Mouse (Mus musculus) mesoderm, embryonic 11.5 days (tissue): ENCODE data around the gene Klhl24.

Experiments
- DNase-seq: peaks from one replicate; pipeline ENCODE4 v3.0.0-alpha.2; 2012; ENCODE audit warnings: low read depth, low spot score

Gene Klhl24

DNA sequence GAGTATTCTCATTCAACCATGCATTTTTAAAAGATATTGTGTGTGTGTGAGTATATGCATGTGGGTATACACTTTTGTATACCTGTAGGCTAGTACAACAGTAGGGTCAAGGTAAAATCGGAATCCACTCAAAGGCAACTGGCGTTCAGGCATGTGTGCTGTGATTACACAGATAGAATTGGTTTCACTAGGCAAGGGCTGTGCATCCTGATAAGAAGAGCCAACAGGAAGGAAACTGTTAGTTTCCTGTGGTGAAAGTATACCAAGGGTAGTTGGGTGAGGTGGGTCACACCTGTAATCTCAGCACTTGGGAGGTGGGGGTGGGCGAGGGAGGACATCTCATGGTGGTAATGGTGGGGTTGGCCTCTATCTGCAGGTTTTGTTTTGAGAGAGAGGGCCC, 47.2 kb downstream of the Klhl24 start:
- DNase-seq: no peak

DNA sequence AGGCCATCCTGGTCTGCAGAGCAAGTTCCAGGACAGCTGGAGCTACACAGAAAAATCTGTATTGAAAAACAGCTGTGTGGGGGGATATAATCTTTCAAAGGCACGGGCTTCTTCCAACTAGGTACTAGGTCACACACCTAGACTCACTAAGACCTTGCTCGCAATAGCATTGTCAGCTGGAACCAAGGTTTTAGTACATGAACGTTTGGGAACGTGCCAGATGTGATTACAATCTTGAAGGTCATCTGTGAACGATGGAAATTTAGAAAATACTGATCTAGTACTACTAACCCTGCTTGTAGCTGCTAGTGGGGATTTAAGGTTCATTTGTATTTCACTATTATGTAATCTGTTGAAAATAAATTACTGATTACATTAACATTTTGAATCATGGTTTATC, 54.6 kb downstream of the Klhl24 start:
- DNase-seq: no peak

DNA sequence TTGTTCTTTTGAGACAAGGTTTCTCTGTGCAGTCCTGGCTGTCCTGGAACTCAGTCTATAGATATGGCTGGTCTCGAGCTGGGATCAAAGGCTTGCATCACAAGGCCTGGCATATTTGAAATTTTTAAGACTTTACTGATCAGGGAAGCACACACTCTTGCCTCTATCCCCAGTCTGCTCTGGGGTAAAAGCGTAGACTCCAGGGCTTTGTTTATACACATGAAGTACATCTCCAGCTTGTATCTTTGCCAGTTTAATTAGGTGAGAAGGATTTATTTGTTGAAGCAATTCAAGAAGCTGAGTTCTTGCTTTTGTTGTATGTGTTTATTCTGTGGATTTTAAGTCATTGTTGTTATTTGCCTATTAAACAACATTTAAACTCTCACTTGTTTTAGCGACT, 56.4 kb downstream of the Klhl24 start:
- no peak for DNase-seq

DNA sequence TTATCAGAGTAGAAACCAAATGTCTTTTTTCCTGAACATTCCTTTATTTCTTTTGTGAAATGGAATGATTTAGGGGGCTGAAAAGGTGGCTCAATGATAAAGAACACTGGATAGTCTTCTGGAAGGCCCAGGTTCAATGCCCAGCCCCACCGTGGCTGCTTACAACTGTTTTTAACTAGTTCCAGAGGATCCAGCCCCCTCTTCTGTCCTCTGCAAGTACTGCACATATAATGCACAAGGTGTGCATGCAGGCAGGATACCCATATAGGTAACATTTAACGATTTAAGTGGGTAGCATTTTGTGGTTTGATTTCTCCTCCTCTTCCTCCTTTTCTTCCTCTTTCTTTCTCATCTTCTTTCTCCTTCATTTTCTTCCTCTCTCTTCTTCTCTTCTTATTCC, 62.8 kb downstream of the Klhl24 start:
- no peak for DNase-seq

DNA sequence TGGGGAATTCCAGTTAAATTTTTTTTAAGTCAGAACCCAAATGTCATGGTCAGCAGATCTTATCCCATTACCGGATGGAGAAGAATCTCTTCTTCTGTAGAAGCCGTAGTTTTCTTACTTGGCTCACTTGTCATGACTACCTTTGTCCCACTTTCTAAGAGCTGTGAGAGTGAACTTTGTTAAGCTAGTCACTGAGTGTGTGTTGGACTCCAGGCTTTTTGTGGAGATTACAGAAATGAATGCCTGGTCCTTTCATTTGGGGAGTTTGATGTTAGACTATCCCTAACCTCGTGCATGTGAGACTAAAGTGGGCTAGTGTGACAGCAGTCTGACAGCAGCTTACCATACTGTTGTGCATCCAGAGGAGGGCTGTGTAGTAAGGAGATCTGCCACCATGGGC, 71.7 kb downstream of the Klhl24 start:
- no peak for DNase-seq

DNA sequence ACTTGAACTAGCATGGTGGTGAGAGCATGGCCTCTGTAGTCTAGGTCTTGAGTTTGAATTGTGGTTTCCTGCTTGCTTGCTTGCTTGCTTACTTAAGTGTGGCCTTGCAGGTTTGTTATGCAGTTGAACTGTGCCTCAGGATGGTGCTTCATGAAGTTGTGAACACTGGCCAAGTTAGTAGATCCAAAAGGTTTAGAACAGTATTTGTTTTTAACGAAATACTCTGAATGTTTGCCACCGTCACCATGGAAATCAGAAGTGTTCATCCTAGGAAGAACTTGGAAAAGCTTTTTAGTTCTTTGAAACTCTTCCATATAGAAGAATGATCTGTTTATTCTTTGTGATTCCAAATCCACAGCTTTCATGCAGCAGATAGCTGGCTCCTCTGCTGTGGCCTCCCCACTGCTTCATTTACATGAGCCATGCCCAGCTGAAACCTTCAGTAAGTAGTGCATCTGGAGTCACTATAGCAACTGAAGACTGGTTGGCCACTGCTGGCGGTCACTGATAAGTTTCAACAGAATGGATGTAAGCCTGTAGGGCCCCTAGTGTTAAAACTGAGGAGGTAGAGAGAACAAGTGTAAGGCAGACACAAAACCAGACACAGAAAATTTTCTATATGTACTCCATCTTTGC, 72.2 kb downstream of the Klhl24 start:
- no peak for DNase-seq
